Mouse (Mus musculus) heart, embryonic 11.5 days (tissue): ENCODE results near the gene Tmem86a. TPM values are rescaled to one million over a fixed set of nuclear protein-coding genes. Genes with fewer than 3 reads are reported as not detected.
A peak's percentile ranks its signal among the peaks of the same experiment; 100 is the strongest.

ENCODE experiments used
- ATAC-seq: fragments of 200-750 bp; cut with Nextera tagmentation; replicated peaks from 2 replicates; pipeline ENCODE4 v1.8.0; 2017; ENCODE audit warnings: moderate library complexity; ENCODE audit not compliant: insufficient number of reproducible peaks, low FRiP score, low TSS enrichment
- H3K27ac ChIP-seq: fragments of 300-500 bp; sonication (generic); 2 replicates; pipeline ENCODE4 v1.5.1; 2014; ENCODE audit warnings: mild to moderate bottlenecking, low read depth, low read length
- H3K27me3 ChIP-seq: fragments of 300-500 bp; sonication (generic); 2 replicates; pipeline ENCODE4 v1.6.1; 2014; ENCODE audit warnings: mild to moderate bottlenecking, low read length, mixed read lengths; ENCODE audit not compliant: control insufficient read depth, insufficient read depth
- H3K36me3 ChIP-seq: fragments of 300-500 bp; sonication (generic); 2 replicates; pipeline ENCODE4 v1.6.1; 2014; ENCODE audit warnings: mild to moderate bottlenecking, low read length, moderate library complexity, mixed read lengths; ENCODE audit not compliant: control insufficient read depth, insufficient read depth
- H3K4me1 ChIP-seq: fragments of 300-500 bp; sonication (generic); 2 replicates; pipeline ENCODE4 v1.6.1; 2014; ENCODE audit warnings: low read length; ENCODE audit not compliant: control insufficient read depth, insufficient read depth
- H3K4me2 ChIP-seq: fragments of 300-500 bp; sonication (generic); 2 replicates; pipeline ENCODE4 v1.6.1; 2014; ENCODE audit warnings: mild to moderate bottlenecking, moderate library complexity
- H3K4me3 ChIP-seq: fragments of 300-500 bp; sonication (generic); 2 replicates; pipeline ENCODE4 v1.5.1; 2014; ENCODE audit warnings: low read depth, low read length
- H3K9ac ChIP-seq: fragments of 300-500 bp; sonication (generic); 2 replicates; pipeline ENCODE4 v1.6.1; 2014; ENCODE audit warnings: mild to moderate bottlenecking, low read depth, low read length, moderate library complexity
- H3K9me3 ChIP-seq: fragments of 300-500 bp; sonication (generic); replicated peaks from 2 replicates; pipeline ENCODE4 v1.6.1; 2016; ENCODE audit warnings: low read length; ENCODE audit not compliant: control insufficient read depth
- WGBS: fragments of 180-500 bp; shearing (Covaris S2); extraction: QIAGEN DNeasy Blood & Tissue Kit; methylation state at CpG from one replicate; pipeline ENCODE4 v1.1.7; 2014; ENCODE audit not compliant: insufficient replicate concordance; 5-methylcytosine and 5-hydroxymethylcytosine counted together
- polyA plus RNA-seq: library from polyadenylated mRNA; unstranded; fragments of >200 nt; fragmentation: Nextera tagmentation; extraction: Ambion mirVana; gene quantifications from 2 replicates; pipeline ENCODE4 v1.2.1, GENCODE M21; 2014

Tmem86a gene
- polyA plus RNA-seq = 13.7 and 15.5 TPM in 2 replicates

- Histone ChIP-seq H3K9me3 (no peaks in the 10 kb centered on the region), H3K4me1 (peaks cover 15% of the 10 kb centered on the region), H3K27ac (peak within 1 kb of the TSS; percentile 81), H3K9ac (peak within 1 kb of the TSS; percentile 79), H3K36me3 (0 out of 2 replicates have a peak, but pooled peaks cover 2% of the 10 kb centered on the region), H3K4me2 (peak within 1 kb of the TSS; percentile 91), H3K4me3 (peak within 1 kb of the TSS; percentile 75), H3K27me3 (0 out of 2 replicates have a peak, but pooled peaks cover 2% of the 10 kb centered on the region)
- under 1% methylated on average over 33 of the region's 33 CpGs for WGBS
- peak; percentile 96 for ATAC-seq
Measured at GRCm38 (mm10) chr7:47050366-47050765, at the start of gene Tmem86a. Gene Tmem86a, plus strand, starts transcription at chr7:47050601.

GRCm38 (mm10) chr7:47000644-47000983 is 49.8 kb upstream of the Tmem86a start:
- no peaks in the 10 kb centered on the region for H3K27me3 ChIP-seq
- H3K4me3 ChIP-seq = no peak overlapping the region
- no peaks in the 10 kb centered on the region for H3K9me3 ChIP-seq
- peak; percentile 43; the same call in 1 of the 2 replicates for ATAC-seq
- H3K4me1 ChIP-seq = peaks cover 33% of the 10 kb centered on the region
- peaks cover 15% of the 10 kb centered on the region for H3K36me3 ChIP-seq
- WGBS = 64% methylated on average over 3 of the region's 3 CpGs
- H3K27ac ChIP-seq = no peak overlapping the region
- H3K4me2 ChIP-seq = no peak overlapping the region
- no peak overlapping the region for H3K9ac ChIP-seq

- H3K36me3 ChIP-seq = peaks cover 15% of the 10 kb centered on the region
- WGBS = 64% methylated on average over 5 of the region's 5 CpGs
- H3K27me3 ChIP-seq = no peaks in the 10 kb centered on the region
- H3K4me1 ChIP-seq = peaks cover 33% of the 10 kb centered on the region
- no peak for ATAC-seq
- H3K27ac ChIP-seq = no peak overlapping the region
- H3K9me3 ChIP-seq = no peaks in the 10 kb centered on the region
- no peak overlapping the region for H3K9ac ChIP-seq
- no peak overlapping the region for H3K4me3 ChIP-seq
- no peak overlapping the region for H3K4me2 ChIP-seq
Measured at GRCm38 (mm10) chr7:47001125-47001899, 49.1 kb upstream of the Tmem86a start.

- Histone ChIP-seq H3K27me3 (no peaks in the 10 kb centered on the region), H3K4me1 (peaks cover 33% of the 10 kb centered on the region), H3K36me3 (peaks cover 15% of the 10 kb centered on the region), H3K9ac (no peak overlapping the region), H3K9me3 (no peaks in the 10 kb centered on the region), H3K4me3 (no peak overlapping the region), H3K27ac (no peak overlapping the region), H3K4me2 (no peak overlapping the region)
- WGBS = 68% methylated on average over 4 of the region's 4 CpGs
- ATAC-seq = no peak
Measured at GRCm38 (mm10) chr7:47001900-47002275, 48.5 kb upstream of the Tmem86a start.

- Histone ChIP-seq H3K9me3 (no peaks in the 10 kb centered on the region), H3K27me3 (no peaks in the 10 kb centered on the region), H3K9ac (no peak overlapping the region), H3K36me3 (peaks cover 4% of the 10 kb centered on the region; the same call in 1 of the 2 replicates), H3K4me2 (no peak overlapping the region), H3K4me3 (no peak overlapping the region), H3K27ac (no peak overlapping the region), H3K4me1 (peaks cover 32% of the 10 kb centered on the region)
- 43% methylated on average over 3 of the region's 3 CpGs for WGBS
- no peak for ATAC-seq
Measured at GRCm38 (mm10) chr7:47003411-47004115, 46.8 kb upstream of the Tmem86a start.

- peak overlapping the region; percentile 68 for H3K4me2 ChIP-seq
- no peaks in the 10 kb centered on the region for H3K36me3 ChIP-seq
- H3K27me3 ChIP-seq = no peaks in the 10 kb centered on the region
- no peak for ATAC-seq
- H3K9ac ChIP-seq = peak overlapping the region; percentile 75
- peak overlapping the region; percentile 86 for H3K27ac ChIP-seq
- H3K4me3 ChIP-seq = peak overlapping the region; percentile 74
- peaks cover 19% of the 10 kb centered on the region for H3K4me1 ChIP-seq
- WGBS = 22% methylated on average over 21 of the region's 21 CpGs
- no peaks in the 10 kb centered on the region for H3K9me3 ChIP-seq
Measured at GRCm38 (mm10) chr7:47007109-47007780, 43.2 kb upstream of the Tmem86a start.

DNA sequence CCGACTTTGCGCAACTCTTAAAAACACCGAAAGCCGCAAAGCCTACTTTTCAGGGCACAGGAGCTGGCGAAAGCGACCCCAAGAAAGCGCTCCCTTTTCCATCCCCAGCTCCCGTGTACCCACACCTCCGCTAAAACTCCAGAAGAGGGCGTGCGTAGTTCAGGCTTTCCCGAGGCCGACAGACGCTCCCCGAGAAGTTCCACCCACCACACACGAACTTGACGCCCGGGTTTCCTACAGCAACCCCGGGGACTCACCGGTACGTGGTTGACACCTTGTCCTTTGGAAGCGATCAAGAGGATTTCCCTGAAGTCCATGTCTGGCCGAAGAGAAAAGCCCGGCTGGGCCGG is 42.6 kb upstream of the Tmem86a start:
- H3K9me3 ChIP-seq = no peaks in the 10 kb centered on the region
- peak overlapping the region; percentile 74 for H3K4me3 ChIP-seq
- H3K9ac ChIP-seq = peak overlapping the region; percentile 75
- under 1% methylated on average over 25 of the region's 25 CpGs for WGBS
- H3K36me3 ChIP-seq = no peaks in the 10 kb centered on the region
- peaks cover 14% of the 10 kb centered on the region for H3K4me1 ChIP-seq
- no peaks in the 10 kb centered on the region for H3K27me3 ChIP-seq
- peak overlapping the region; percentile 68 for H3K4me2 ChIP-seq
- ATAC-seq = peak; percentile 47
- peak overlapping the region; percentile 86 for H3K27ac ChIP-seq

- Histone ChIP-seq H3K36me3 (no peaks in the 10 kb centered on the region), H3K4me2 (peak within 1 kb of the TSS; percentile 95), H3K9ac (peak within 1 kb of the TSS; percentile 75), H3K9me3 (no peaks in the 10 kb centered on the region), H3K4me1 (peaks cover 10% of the 10 kb centered on the region), H3K4me3 (peak within 1 kb of the TSS; percentile 74), H3K27ac (peak within 1 kb of the TSS; percentile 86), H3K27me3 (no peaks in the 10 kb centered on the region)
- 1% methylated on average over 57 of the region's 57 CpGs for WGBS
- peak; percentile 93 for ATAC-seq
Measured at GRCm38 (mm10) chr7:47008168-47008993, 42.0 kb upstream of the Tmem86a start, which contains the start of gene Spty2d1. Gene Spty2d1, minus strand, starts transcription at chr7:47008411.
